Mouse (Mus musculus): ENCODE measurements around the gene Pagr1a. TPM values are rescaled to one million over a fixed set of nuclear protein-coding genes. Genes with fewer than 3 reads are reported as not detected.

Pagr1a gene
- 9.1 and 18.9 TPM in 2 replicates for polyA plus RNA-seq (2012; rRNA removed)

GRCm38 (mm10) chr7:127016971-127017949 lies at the start of gene Pagr1a:
Gene Pagr1a, minus strand, starts transcription at chr7:127017352.

DNA sequence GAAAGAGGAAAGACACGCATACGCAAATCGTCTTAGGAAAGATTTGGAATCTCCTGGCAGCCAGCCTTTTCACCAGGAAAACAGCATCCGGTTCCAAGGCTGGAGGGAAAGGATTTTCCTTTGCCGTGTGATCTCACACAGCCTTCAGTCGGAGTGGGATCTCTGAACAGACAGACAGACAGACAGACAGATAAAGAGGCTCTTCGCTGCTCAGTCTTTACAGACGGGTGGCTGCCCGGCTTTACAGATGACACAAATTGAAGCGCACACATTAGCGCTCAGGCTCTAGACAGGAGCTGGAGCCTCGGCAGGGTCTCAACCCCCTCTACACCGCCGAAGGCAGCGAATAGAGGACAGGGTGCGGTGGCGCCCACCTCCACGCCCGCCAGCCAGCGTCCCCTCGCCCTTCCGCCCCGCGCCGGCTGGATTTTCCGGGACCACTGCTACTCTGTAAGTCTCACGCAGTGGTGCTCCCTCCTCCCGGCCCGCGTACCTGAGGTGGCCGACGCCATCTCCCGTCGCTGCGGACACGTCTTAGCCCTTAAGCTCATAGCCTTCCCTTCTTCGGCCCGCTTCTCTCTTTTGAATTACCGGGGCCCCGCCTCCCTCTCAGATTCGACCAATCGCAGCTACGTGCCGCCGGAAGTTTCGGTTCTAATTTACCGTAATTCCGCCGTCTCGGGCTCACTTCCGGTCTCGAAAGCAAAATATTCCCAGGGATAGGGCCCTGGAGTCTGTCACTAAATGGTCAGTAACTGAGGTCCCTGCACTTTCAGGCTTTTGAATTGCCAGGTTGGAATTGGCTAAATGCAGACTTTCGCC lies 24.9 kb upstream of the Pagr1a start, which contains the start of gene Kif22:
TSS of gene Kif22 (minus strand) at position 621 of the 822 bp plus-strand sequence.

DNA sequence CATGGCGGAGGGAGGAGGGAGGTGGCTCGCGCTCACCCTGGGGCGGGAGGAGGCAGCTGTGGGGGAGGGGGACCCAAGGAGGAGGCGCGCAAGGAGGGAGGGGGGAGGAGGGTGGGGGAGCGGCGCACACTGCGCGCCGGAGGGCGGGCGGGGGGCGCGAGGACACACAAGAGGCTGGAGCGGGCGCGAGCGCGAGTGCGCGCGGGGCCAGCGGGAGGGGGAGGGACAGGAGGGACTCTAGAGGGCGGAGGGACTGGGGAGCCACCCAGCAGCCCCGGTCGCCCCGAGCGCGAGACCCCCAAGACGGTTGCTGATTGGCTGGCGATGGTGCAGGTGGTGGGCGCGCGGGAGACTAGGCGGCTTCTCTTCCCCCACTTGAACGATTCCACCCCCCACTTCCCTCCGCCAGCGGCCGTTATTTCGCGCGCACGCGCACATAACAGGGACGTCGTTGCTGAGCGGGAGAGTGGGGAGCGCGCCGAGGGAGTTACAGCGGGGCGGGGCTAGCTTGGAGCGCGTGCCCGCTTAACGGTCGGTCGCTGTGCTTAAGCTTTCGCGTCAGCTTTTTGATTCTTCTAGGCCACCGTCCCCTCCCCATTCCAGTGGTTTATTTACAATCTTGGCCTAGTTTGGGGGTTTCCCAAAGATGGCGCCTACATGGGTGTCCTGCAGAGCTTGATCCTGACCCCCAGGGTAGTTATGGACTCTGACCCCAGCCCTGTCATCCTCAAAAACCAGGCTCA lies 10.0 kb upstream of the Pagr1a start, which contains the start of gene Maz:
TSS of gene Maz (minus strand) at position 54 of the 743 bp plus-strand sequence.

DNA sequence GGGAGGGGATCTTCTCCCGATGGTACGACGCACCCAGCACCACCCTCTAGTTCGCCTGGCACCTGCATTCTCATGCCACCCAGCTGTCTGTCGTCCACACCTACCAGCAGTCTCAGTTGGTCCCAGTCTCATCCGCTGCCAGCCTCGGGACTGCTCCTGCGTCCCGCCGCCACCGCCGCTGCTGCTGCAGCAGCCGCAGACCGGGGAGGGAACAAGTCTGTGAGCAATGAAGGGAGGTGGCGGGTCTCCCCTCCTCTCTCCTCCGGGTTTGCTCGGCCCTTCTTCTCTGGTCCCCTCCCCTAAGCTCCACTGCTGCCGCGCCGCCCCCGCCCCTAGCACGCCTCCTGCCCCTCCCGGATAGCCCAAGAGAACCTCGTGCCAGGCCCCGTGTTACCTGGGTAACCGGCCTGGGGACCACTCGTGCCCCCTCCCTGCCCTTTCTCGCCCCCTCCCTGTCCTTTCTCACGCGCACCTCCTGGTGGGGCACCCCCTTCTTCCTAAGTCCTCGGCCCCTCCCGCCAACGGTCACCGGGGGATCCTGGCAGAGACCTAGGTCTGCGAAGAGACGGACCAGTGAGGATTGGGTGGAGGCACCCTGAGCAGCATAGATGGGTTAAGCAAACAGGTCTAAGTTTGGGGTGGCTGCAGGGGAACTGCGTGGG lies 3.9 kb upstream of the Pagr1a start, which contains the start of the genes Gm42742 and Prrt2:
TSS of gene Gm42742 (minus strand) at position 197 of the 662 bp plus-strand sequence.
TSS of gene Prrt2 (minus strand) at position 311 of the 662 bp plus-strand sequence.

DNA sequence TGATC lies 869 bp downstream of the Pagr1a start, which contains the start of gene Pagr1b:
TSS of gene Pagr1b (minus strand) at position 4 of the 5 bp plus-strand sequence.

GRCm38 (mm10) chr7:127014320-127014719 lies 2.8 kb downstream of the Pagr1a start, which contains the start of gene Mvp:
Gene Mvp, minus strand, starts transcription at chr7:127014621.

GRCm38 (mm10) chr7:126975950-126976866 lies 40.9 kb downstream of the Pagr1a start, which contains the start of gene Cdiptos:
Gene Cdiptos, minus strand, starts transcription at chr7:126976098.

DNA sequence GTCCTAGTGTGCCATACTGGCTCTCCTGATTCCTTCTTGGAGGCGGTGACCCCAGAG lies 41.4 kb downstream of the Pagr1a start, which contains the start of gene Cdipt:
TSS of gene Cdipt (plus strand) at position 22 of the 57 bp plus-strand sequence.

Other genes starting within 250 kb of the Pagr1a start
- gene Ypel3, start 240.4 kb downstream of the Pagr1a start, polyA plus RNA-seq (2012; rRNA removed), result 211 and 214 TPM in 2 replicates
- gene Tbx6, start 235.9 kb downstream of the Pagr1a start, polyA plus RNA-seq (2012; rRNA removed), result 1.3 TPM in 2 replicates
- 155 and 157 TPM in 2 replicates for gene Ppp4c, start 224.9 kb downstream of the Pagr1a start, polyA plus RNA-seq (2012; rRNA removed)
- gene Fam57b, start 219.7 kb downstream of the Pagr1a start, polyA plus RNA-seq (2012; rRNA removed), result 147 and 196 TPM in 2 replicates
- not detected in 2 replicates for gene 4930451I11Rik, start 185.7 kb downstream of the Pagr1a start, polyA plus RNA-seq (2012; rRNA removed)
- gene Doc2a, start 169.9 kb downstream of the Pagr1a start, polyA plus RNA-seq (2012; rRNA removed), result 41.2 and 42.6 TPM in 2 replicates
- gene Hirip3, start 155.4 kb downstream of the Pagr1a start, polyA plus RNA-seq (2012; rRNA removed), result 61.5 and 63.2 TPM in 2 replicates
- gene Ino80e, start 155.0 kb downstream of the Pagr1a start, polyA plus RNA-seq (2012; rRNA removed), result 79.7 and 83.9 TPM in 2 replicates
- 99.8 and 102 TPM in 2 replicates for gene Taok2, start 132.6 kb downstream of the Pagr1a start, polyA plus RNA-seq (2012; rRNA removed)
- gene Tmem219, start 94.4 kb downstream of the Pagr1a start, polyA plus RNA-seq (2012; rRNA removed), result 31.6 and 32.1 TPM in 2 replicates
- 109 and 134 TPM in 2 replicates for gene Kctd13, start 88.5 kb downstream of the Pagr1a start, polyA plus RNA-seq (2012; rRNA removed)
- 29.9 TPM in 2 replicates for gene Asphd1, start 67.8 kb downstream of the Pagr1a start, polyA plus RNA-seq (2012; rRNA removed)
- 94.9 and 108 TPM in 2 replicates for gene Sez6l2, start 66.8 kb downstream of the Pagr1a start, polyA plus RNA-seq (2012; rRNA removed)
- gene Cdipt, start 41.4 kb downstream of the Pagr1a start, polyA plus RNA-seq (2012; rRNA removed), result 150 and 151 TPM in 2 replicates
- 0.73 and 1.1 TPM in 2 replicates for gene Cdiptos, start 41.3 kb downstream of the Pagr1a start, polyA plus RNA-seq (2012; rRNA removed)
- gene Mvp, start 2.7 kb downstream of the Pagr1a start, polyA plus RNA-seq (2012; rRNA removed), result 4.1 and 4.6 TPM in 2 replicates
- 0.98 and 1.4 TPM in 2 replicates for gene Pagr1b, start 868 bp downstream of the Pagr1a start, polyA plus RNA-seq (2012; rRNA removed)
- gene Gm42742, start 3.7 kb upstream of the Pagr1a start, polyA plus RNA-seq (2012; rRNA removed), result 90.1 and 95.0 TPM in 2 replicates
- 122 and 134 TPM in 2 replicates for gene Prrt2, start 3.9 kb upstream of the Pagr1a start, polyA plus RNA-seq (2012; rRNA removed)
- 223 and 252 TPM in 2 replicates for gene Maz, start 9.7 kb upstream of the Pagr1a start, polyA plus RNA-seq (2012; rRNA removed)
- gene Kif22, start 25.1 kb upstream of the Pagr1a start, polyA plus RNA-seq (2012; rRNA removed), result 12.1 and 14.6 TPM in 2 replicates
- gene Zg16, start 70.0 kb upstream of the Pagr1a start, polyA plus RNA-seq (2012; rRNA removed), result 0.20 TPM in 1 of 2 replicates, not detected in the other
- gene AI467606, start 74.0 kb upstream of the Pagr1a start, polyA plus RNA-seq (2012; rRNA removed), result 1.6 and 1.7 TPM in 2 replicates
- 0.63 and 1.0 TPM in 2 replicates for gene Qprt, start 104.9 kb upstream of the Pagr1a start, polyA plus RNA-seq (2012; rRNA removed)
- 0.06 and 0.08 TPM in 2 replicates for gene Spn, start 120.5 kb upstream of the Pagr1a start, polyA plus RNA-seq (2012; rRNA removed)
- 112 and 116 TPM in 2 replicates for gene Cd2bp2, start 178.7 kb upstream of the Pagr1a start, polyA plus RNA-seq (2012; rRNA removed)
- gene Tbc1d10b, start 191.1 kb upstream of the Pagr1a start, polyA plus RNA-seq (2012; rRNA removed), result 57.6 and 57.8 TPM in 2 replicates
- 1.7 and 214 TPM in 2 replicates for gene Mylpf, start 191.5 kb upstream of the Pagr1a start, polyA plus RNA-seq (2012; rRNA removed)
- 26.0 and 27.8 TPM in 2 replicates for gene Zfp553, start 215.7 kb upstream of the Pagr1a start, polyA plus RNA-seq (2012; rRNA removed)
- gene Sept1, start 215.8 kb upstream of the Pagr1a start, polyA plus RNA-seq (2012; rRNA removed), result 14.8 and 15.4 TPM in 2 replicates
- gene Zfp771, start 226.9 kb upstream of the Pagr1a start, polyA plus RNA-seq (2012; rRNA removed), result 96.1 and 100 TPM in 2 replicates
- gene Dctpp1, start 243.4 kb upstream of the Pagr1a start, polyA plus RNA-seq (2012; rRNA removed), result 87.3 and 95.0 TPM in 2 replicates

All from central nervous system, embryonic 18 days (tissue).